Mouse (Mus musculus) liver, postnatal 0 days (tissue): ENCODE results near the gene 4933427D14Rik.

Experiments
- CTCF ChIP-seq: sonication (generic); IDR thresholded peaks from 2 replicates; pipeline ENCODE4 v1.5.1; 2016; ENCODE audit warnings: antibody characterized with exemption, low read depth
- EP300 ChIP-seq: IDR thresholded peaks from 2 replicates; pipeline ENCODE4 v1.6.1; 2016; ENCODE audit warnings: antibody characterized with exemption, low read depth, mild to moderate bottlenecking

DNA sequence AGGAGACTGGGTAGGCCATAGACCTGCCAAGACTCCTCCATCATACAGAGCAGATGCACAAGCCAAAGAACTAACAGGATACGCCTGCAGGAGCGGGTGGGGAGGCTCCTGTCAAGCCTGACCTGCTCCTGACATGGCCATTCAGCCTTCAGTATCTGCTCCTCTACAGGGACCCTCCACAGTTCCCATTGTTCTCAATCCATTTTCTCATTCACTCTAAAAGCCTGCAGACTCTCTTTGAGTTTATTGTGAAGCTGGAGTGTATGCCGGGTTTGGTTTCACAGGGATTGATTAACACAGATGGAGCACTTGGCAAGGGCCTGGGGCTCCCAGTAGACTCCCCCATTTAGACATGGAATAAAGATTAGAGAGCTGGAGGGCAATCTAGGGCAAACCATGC, 59.3 kb downstream of the 4933427D14Rik start:
- TF ChIP-seq CTCF = no peak
- no peak for TF ChIP-seq EP300
